Mouse (Mus musculus): Measurements from ENCODE around the gene Epx.

The Epx gene

DNA sequence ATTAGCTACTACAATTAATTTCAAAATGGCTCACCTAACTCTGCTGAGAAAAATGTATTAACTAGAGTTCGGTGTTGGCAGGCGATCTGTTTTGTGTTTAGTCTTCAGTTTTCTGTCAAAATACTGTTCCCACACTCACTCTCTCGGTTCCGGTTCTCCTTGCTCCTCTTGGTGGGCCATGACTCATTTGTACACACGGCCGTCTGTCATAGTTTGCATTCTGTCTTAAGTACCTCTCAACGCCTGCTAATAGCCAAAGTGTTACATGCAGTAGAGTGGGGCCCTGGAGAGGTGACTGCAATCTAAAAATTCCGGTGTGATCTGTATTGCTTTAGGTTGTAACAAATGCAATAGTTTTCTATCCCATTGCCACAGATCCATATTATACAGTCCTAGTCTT, 34.7 kb downstream of the Epx start:
- no peak for DNase-seq (ENCODE audit: extremely low spot score)

DNA sequence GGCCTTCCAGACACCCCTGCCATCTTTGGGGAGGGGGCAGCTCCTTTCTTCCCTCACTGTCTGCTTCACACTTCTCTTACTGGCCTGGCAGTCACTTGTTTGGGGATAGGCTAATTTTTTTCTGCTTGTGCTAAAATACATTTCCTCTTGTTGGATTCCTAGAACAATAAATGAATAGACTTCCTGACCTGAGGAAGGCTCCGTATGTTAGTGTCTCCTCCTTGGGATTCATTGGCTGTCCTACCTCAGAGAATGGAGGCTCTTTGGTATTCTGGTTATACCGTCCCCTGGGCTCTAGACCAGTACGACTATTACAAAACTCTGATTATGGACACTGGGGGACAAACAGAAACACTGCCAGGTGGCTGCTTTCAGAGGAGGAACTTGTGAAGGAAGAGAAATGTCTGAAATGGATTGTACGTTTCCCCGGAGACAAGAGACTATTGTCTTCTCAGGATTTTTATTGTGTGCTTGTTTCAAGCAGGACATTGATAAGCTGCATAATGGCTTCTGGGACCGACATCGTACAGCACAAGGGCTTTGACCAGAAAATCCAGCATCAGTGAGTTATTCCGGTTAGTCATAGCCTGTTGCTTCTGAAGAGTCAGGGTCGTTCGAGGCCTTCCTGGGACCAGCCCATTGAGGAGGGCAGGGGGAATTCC, 47.0 kb downstream of the Epx start, which contains the start of gene Lpo:
Gene Lpo, minus strand, starts transcription at position 51 of the 662 bp plus-strand sequence.
- DNase-seq (ENCODE audit: extremely low spot score) = no peak

DNA sequence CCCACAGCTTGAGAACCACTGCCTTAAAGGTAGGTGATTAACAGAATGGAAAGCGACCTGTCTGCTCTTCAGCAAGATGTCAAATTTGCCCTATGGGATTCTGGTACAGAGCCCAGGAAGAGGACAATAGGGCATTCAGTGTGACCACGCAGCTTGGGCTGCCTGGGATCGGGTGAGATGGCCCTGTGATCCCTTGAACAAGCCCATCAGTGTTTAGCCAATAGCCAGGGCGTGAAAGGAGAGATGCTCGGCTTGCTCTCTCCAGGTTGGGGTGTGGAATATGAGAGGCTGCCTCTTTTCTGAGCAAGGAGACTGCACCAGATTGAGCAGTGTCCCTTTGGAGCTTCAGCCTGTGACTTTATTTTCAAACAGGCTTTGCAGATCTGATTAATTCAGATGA, 53.8 kb downstream of the Epx start:
- DNase-seq (ENCODE audit: extremely low spot score) = no peak

DNA sequence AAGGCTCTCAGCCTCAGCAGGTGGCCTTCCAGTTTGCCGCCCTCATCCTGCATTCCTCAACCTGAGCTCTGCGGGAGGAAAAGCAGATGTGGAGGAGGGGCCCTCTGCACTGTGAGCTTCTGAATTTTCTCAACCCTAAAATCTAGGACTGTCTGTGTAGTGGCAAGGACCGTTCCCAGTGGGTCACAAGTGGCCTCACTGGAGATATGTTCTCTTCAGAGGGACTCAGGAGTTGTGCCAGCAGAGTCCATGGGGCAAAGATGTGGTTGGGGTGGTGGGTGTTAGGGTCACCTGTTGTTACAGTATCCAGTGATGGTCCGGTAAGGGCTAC, 57.9 kb downstream of the Epx start:
- DNase-seq (ENCODE audit: extremely low spot score) = no peak

DNA sequence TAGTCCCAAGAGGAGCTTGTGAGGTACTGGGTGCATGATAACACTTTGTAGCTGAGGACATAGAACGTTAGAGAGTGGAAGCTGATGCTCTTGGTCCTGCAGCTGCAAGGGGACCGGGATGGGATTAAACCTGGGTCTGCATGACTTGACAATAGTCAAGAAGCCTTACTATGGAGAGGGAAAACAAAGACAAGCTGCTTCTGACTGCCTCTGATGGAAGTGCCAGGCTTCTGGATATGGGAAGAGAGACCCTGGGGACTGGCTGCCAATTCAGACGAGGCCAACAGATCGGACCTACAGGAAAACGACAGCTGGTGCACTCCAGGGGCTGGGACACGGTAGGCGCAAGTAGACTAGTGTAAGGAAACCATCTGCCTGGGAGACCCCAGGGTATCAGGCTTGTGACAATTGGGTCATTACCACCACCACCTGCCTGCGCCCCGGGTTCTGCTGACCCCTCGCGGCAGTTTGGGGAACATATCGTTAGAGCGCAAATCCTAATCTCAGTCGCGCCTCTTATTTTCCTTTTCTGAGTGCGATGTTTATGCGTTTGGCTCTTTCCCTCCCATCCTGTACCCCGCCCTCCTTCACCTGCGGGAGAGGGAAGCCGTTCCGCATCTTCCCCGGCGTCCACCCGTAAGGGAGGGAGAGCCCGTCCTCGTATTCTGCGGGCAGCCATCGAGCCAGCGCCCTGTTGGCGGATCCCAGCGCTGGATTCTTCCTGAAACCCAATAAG, 58.5 kb downstream of the Epx start:
- DNase-seq (ENCODE audit: extremely low spot score) = peak; percentile 56

DNA sequence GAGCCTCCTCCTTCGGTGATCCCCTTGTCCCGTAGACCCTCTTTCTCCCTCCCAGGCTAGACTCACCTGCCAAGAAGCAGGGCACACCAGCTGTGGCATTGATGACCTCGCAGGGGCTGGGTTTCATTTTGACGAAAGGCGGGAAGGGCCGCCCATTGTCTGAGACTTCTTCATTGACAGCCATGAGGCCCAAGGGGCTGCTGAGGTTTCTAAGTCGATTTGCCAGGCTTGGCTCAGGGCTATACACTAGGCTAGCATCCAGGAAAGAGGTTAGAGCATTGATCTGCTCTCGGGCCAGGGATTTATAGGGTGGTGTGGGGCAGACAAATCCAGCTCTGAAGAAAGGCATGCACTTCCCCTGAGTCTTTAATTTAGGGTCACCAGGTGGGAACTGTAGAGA, 60.5 kb downstream of the Epx start:
- no peak for DNase-seq (ENCODE audit: extremely low spot score)
